9 mouse cellular contexts compared by ENCODE assay signal in genomic region chr15:84414040-84414848, GRCm38 (mm10). TPM values are rescaled to one million over a fixed set of nuclear protein-coding genes. Genes with fewer than 3 reads are reported as not detected.
DNase-seq lines count a peak whose midpoint lies in the region; ATAC-seq and TF ChIP-seq lines count a peak whose summit lies in the region.
"Had no signal": no experiment of that assay in that cellular context is flagged by ENCODE, and none has a peak within 500 bp of the region (broad histone marks: within the 10 kb centered on the region; RNA-seq: fewer than 3 reads in every experiment).

No protein-coding gene starts in this region.

- H3K4me1 ChIP-seq in stomach, embryonic 14.5 days (ENCODE audit: control insufficient read depth, insufficient read depth, low read length) = no peaks in the 10 kb centered on the region
- no peaks in the 10 kb centered on the region for H3K4me1 ChIP-seq in stomach, postnatal 0 days (replicated peaks; ENCODE audit: control insufficient read depth, insufficient read depth)
- H3K4me1 ChIP-seq in hindbrain, embryonic 13.5 days (replicated peaks) = peaks cover 64% of the 10 kb centered on the region
- H3K4me1 ChIP-seq in midbrain, embryonic 10.5 days = peaks cover 80% of the 10 kb centered on the region
- H3K4me1 ChIP-seq in liver, postnatal 0 days (ENCODE audit: insufficient read depth) = peaks cover 4% of the 10 kb centered on the region

- no peak for TF ChIP-seq CTCF in stomach, postnatal 0 days (IDR thresholded peaks at IDR 0.05; ENCODE audit: low read depth)
- TF ChIP-seq CTCF in liver, postnatal 0 days (IDR thresholded peaks at IDR 0.05; ENCODE audit: low read depth) = no peak

- WGBS in stomach, embryonic 14.5 days = 39% methylated on average over 9 of the region's 9 CpGs
- WGBS in stomach, postnatal 0 days = 39% methylated on average over 9 of the region's 9 CpGs
- 23% methylated on average over 9 of the region's 9 CpGs for WGBS in hindbrain, embryonic 13.5 days
- WGBS in midbrain, embryonic 10.5 days = 16% methylated on average over 9 of the region's 9 CpGs
- 58% methylated on average over 9 of the region's 9 CpGs for WGBS in liver, postnatal 0 days (ENCODE audit: insufficient replicate concordance)

- H3K4me2 ChIP-seq in stomach, embryonic 14.5 days (replicated peaks; ENCODE audit: low read depth, low read length) = no peak overlapping the region
- H3K4me2 ChIP-seq in stomach, postnatal 0 days (replicated peaks; ENCODE audit: low read depth) = no peak overlapping the region
- no peak overlapping the region for H3K4me2 ChIP-seq in hindbrain, embryonic 13.5 days
- H3K4me2 ChIP-seq in liver, postnatal 0 days (ENCODE audit: low read depth, low read length) = no peak overlapping the region
- H3K4me2 ChIP-seq: neural tube, embryonic 12.5 days had no signal

- H3K4me3 ChIP-seq in stomach, embryonic 14.5 days (ENCODE audit: low read depth, low read length) = no peak overlapping the region
- no peak overlapping the region for H3K4me3 ChIP-seq in stomach, postnatal 0 days (ENCODE audit: low read depth, low read length)
- no peak overlapping the region for H3K4me3 ChIP-seq in hindbrain, embryonic 13.5 days
- H3K4me3 ChIP-seq in midbrain, embryonic 10.5 days = no peak overlapping the region
- H3K4me3 ChIP-seq in liver, postnatal 0 days (ENCODE audit: low read depth, low read length) = no peak overlapping the region
- H3K4me3 ChIP-seq: neural tube, embryonic 12.5 days had no signal

- peak; percentile 26; the same call in 1 of the 2 replicates for ATAC-seq in stomach, embryonic 14.5 days (ENCODE audit: insufficient number of reproducible peaks, insufficient read depth, low FRiP score, low read depth)
- ATAC-seq in stomach, postnatal 0 days (ENCODE audit: low FRiP score, low TSS enrichment) = no peak
- peak; percentile 15; the same call in 1 of the 2 replicates for ATAC-seq in hindbrain, embryonic 13.5 days (ENCODE audit: low FRiP score)
- no peak for ATAC-seq in liver, postnatal 0 days

- no peak for DNase-seq in stomach, postnatal 0 days (ENCODE audit: low spot score)
- peak; percentile 59 for DNase-seq in midbrain, embryonic 10.5 days (ENCODE audit: low spot score)
- no peak for DNase-seq in urinary bladder, adult 18-20 months (ENCODE audit: low spot score in 2 of 2)
- DNase-seq in yolk sac, embryonic 10.5 days (ENCODE audit: low spot score) = no peak
- no peak for DNase-seq in liver, postnatal 0 days
- DNase-seq in ovary, adult 18-20 months (ENCODE audit: low spot score) = no peak

- no peaks in the 10 kb centered on the region for H3K9me3 ChIP-seq in stomach, embryonic 14.5 days (ENCODE audit: control insufficient read depth, low read depth, low read length)
- H3K9me3 ChIP-seq in stomach, postnatal 0 days (ENCODE audit: control insufficient read depth, low read length) = no peaks in the 10 kb centered on the region
- no peaks in the 10 kb centered on the region for H3K9me3 ChIP-seq in hindbrain, embryonic 13.5 days
- peaks cover 8% of the 10 kb centered on the region for H3K9me3 ChIP-seq in midbrain, embryonic 10.5 days (replicated peaks)
- no peaks in the 10 kb centered on the region for H3K9me3 ChIP-seq in liver, postnatal 0 days (ENCODE audit: low read length)
- H3K9me3 ChIP-seq: neural tube, embryonic 12.5 days had no signal

- no peak overlapping the region for H3K9ac ChIP-seq in stomach, embryonic 14.5 days (replicated peaks; ENCODE audit: low read depth, low read length)
- no peak overlapping the region for H3K9ac ChIP-seq in stomach, postnatal 0 days (ENCODE audit: low read length)
- H3K9ac ChIP-seq in hindbrain, embryonic 13.5 days = no peak overlapping the region
- no peak overlapping the region for H3K9ac ChIP-seq in liver, postnatal 0 days (replicated peaks)
- H3K9ac ChIP-seq: neural tube, embryonic 12.5 days had no signal

- H3K27ac ChIP-seq in stomach, embryonic 14.5 days (ENCODE audit: low read length) = 0 out of 2 replicates have a peak overlapping the region, but pooled peaks have one; percentile 6
- H3K27ac ChIP-seq in stomach, postnatal 0 days (replicated peaks) = no peak overlapping the region
- peak overlapping the region; percentile 76 for H3K27ac ChIP-seq in hindbrain, embryonic 13.5 days
- H3K27ac ChIP-seq in midbrain, embryonic 10.5 days (replicated peaks) = peak overlapping the region; percentile 81
- H3K27ac ChIP-seq in liver, postnatal 0 days (ENCODE audit: low read depth) = no peak overlapping the region
- H3K27ac ChIP-seq: neural tube, embryonic 12.5 days had no signal

- no peak for TF ChIP-seq EP300 in stomach, postnatal 0 days (optimal IDR thresholded peaks at IDR 0.05)
- TF ChIP-seq EP300 in liver, postnatal 0 days (IDR thresholded peaks at IDR 0.05; ENCODE audit: low read depth) = no peak

- H3K36me3 ChIP-seq in stomach, embryonic 14.5 days (ENCODE audit: control insufficient read depth, insufficient read depth, low read length) = no peaks in the 10 kb centered on the region
- no peaks in the 10 kb centered on the region for H3K36me3 ChIP-seq in stomach, postnatal 0 days (ENCODE audit: control insufficient read depth, insufficient read depth, low read length)
- H3K36me3 ChIP-seq in hindbrain, embryonic 13.5 days = peaks cover 6% of the 10 kb centered on the region
- H3K36me3 ChIP-seq in midbrain, embryonic 10.5 days = peaks cover 15% of the 10 kb centered on the region
- H3K36me3 ChIP-seq in liver, postnatal 0 days (replicated peaks; ENCODE audit: insufficient read depth, low read length) = no peaks in the 10 kb centered on the region
- H3K36me3 ChIP-seq: neural tube, embryonic 12.5 days had no signal

- no peaks in the 10 kb centered on the region for H3K27me3 ChIP-seq in stomach, embryonic 14.5 days (ENCODE audit: control insufficient read depth, insufficient read depth, low read length)
- no peaks in the 10 kb centered on the region for H3K27me3 ChIP-seq in stomach, postnatal 0 days (ENCODE audit: control insufficient read depth, insufficient read depth, low read length)
- peaks cover 20% of the 10 kb centered on the region for H3K27me3 ChIP-seq in hindbrain, embryonic 13.5 days
- peaks cover 46% of the 10 kb centered on the region for H3K27me3 ChIP-seq in midbrain, embryonic 10.5 days (ENCODE audit: low read depth, poor library complexity, severe bottlenecking)
- no peaks in the 10 kb centered on the region for H3K27me3 ChIP-seq in liver, postnatal 0 days (ENCODE audit: insufficient read depth, low read length)

RNA-seq across cellular contexts. Expression of gene Shisal1, which starts 32.7 kb away (rescaled TPM):
- 2.3 and 2.7 TPM in 2 replicates for polyA plus RNA-seq in stomach, embryonic 14.5 days (2014; fragmentation: Nextera tagmentation; extraction: Ambion mirVana)
- 0.82 and 1.1 TPM in 2 replicates for polyA plus RNA-seq in stomach, postnatal 0 days (2015; fragmentation: Nextera tagmentation; extraction: Ambion mirVana)
- 9.5 and 10.9 TPM in 2 replicates for polyA plus RNA-seq in hindbrain, embryonic 13.5 days (2015; fragmentation: Nextera tagmentation; extraction: Ambion mirVana)
- 5.7 and 11.4 TPM in 2 replicates for polyA plus RNA-seq in midbrain, embryonic 10.5 days (2016; fragmentation: Nextera tagmentation; extraction: Ambion mirVana)
- 0.05 and 0.11 TPM in 2 replicates for polyA plus RNA-seq in liver, postnatal 0 days (2015; fragmentation: Nextera tagmentation; extraction: Ambion mirVana)

Comparison
In these comparisons a context has a peak if more than half of its experiments do, and no peak if none do; other contexts are left out.
1. ATAC-seq: peak in stomach, embryonic 14.5 days (single experiment) and hindbrain, embryonic 13.5 days (single experiment); none in stomach, postnatal 0 days (single experiment) and liver, postnatal 0 days (single experiment).
2. H3K27ac ChIP-seq: peak in stomach, embryonic 14.5 days (single experiment), hindbrain, embryonic 13.5 days (single experiment) and midbrain, embryonic 10.5 days (single experiment); none in stomach, postnatal 0 days (single experiment) and liver, postnatal 0 days (single experiment).